8 mouse cellular contexts compared by ENCODE assay signal in the genomic region with DNA sequence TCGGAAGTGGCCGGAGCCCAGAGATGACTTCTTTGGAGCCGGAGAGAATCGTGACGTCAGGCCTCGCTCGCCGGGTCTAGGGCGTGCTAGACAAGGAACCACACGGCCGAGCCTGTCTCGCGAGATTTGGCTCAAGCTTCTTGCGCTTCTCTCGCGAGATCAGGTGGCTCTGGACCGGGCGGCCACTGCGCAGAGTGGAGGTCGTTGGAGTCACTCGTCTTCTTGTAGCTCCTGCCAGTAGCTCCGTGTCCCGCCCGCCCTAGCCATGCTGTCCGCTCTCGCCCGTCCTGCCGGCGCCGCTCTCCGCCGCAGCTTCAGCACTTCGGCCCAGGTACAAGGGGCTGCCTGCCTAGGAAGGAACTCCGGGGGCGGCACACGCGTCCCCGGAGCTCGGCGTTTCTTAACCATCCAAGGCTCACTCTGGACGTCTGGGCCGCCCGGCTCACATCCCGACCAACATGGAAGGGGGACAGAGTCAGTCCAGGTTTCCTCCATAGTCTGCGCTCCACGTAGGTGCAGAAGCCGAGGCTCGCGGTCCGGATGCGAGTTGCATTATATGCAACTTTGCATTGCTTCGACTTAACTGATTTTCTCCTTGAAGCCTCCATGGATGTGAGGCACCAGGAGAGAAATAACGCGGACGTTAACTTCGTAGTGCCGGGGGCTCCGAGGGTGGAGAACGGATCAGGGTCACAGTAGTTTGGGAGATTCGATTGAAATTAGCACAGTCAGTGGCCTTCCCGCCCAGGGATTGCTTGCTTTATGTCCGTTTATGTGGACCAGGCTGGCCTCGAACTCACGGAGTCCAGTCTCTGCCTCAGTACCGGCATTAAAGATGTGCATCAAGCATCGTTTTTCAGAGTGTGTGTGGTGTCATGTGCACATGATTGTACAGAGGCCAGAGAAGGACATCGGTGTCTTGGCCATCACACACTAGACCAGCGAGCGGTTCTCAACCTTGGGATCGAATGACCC. TPM values are rescaled to one million over a fixed set of nuclear protein-coding genes. Genes with fewer than 3 reads are reported as not detected.
DNase-seq lines count a peak whose midpoint lies in the region; ATAC-seq and TF ChIP-seq lines count a peak whose summit lies in the region.

A gene (plus strand): TSS at position 10 of the 975 bp plus-strand sequence.

- peak; percentile 98 for TF ChIP-seq POLR2A in cortical plate, adult 2 months (IDR thresholded peaks at IDR 0.05; ENCODE audit: extremely low read depth, insufficient read depth, low read length)

- H3K36me3 ChIP-seq in megakaryocyte, embryonic 14.5 days (replicated peaks; ENCODE audit: low read length): peaks cover 37% of the 10 kb centered on the region

- peaks cover 5% of the 10 kb centered on the region; the same call in 1 of the 2 replicates for H3K4me1 ChIP-seq in cortical plate, adult 2 months (ENCODE audit: control insufficient read depth, insufficient read depth, low read length)
- peaks cover 71% of the 10 kb centered on the region for H3K4me1 ChIP-seq in megakaryocyte, embryonic 14.5 days

- DNase-seq in gastrocnemius, adult 8-10 months (ENCODE audit: low spot score in 2 of 2): peak; percentile 98 to 100
- DNase-seq in hindlimb bud, embryonic 11.5 days (ENCODE audit: extremely low spot score, low read depth, low spot score): peak; percentile 99
- DNase-seq in left cerebral cortex, adult 8-10 months (ENCODE audit: low spot score in 2 of 2): peak; percentile 93 to 100
- peak; percentile 100 for DNase-seq in right cerebral cortex, postnatal 10 days (ENCODE audit: low spot score in 2 of 2)
- peak; percentile 97 for DNase-seq in urinary bladder, postnatal 25 days (ENCODE audit: low spot score)

- no peaks in the 10 kb centered on the region for H3K9me3 ChIP-seq in megakaryocyte, embryonic 14.5 days

- TF ChIP-seq CTCF in cortical plate, adult 2 months (IDR thresholded peaks at IDR 0.05; ENCODE audit: extremely low read depth, insufficient read depth, low read length): no peak

- H3K4me3 ChIP-seq in cortical plate, adult 2 months (ENCODE audit: insufficient read depth, low read length): peak within 1 kb of the TSS; percentile 92
- peak within 1 kb of the TSS; percentile 99 for H3K4me3 ChIP-seq in megakaryocyte, embryonic 14.5 days (replicated peaks)

- peak; percentile 98 for ATAC-seq in activated CD4-positive, CD25-positive, alpha-beta regulatory T cell, adult 4 months

- H3K27ac ChIP-seq in cortical plate, adult 2 months (ENCODE audit: insufficient read depth, low read length): peak within 1 kb of the TSS; percentile 84

- H3K27me3 ChIP-seq in megakaryocyte, embryonic 14.5 days (replicated peaks): peaks cover 8% of the 10 kb centered on the region

RNA-seq across cellular contexts. Expression of the gene that starts here (rescaled TPM):
- polyA plus RNA-seq in activated CD4-positive, CD25-positive, alpha-beta regulatory T cell, adult 4 months (2017; shearing (Covaris generic)): 100 to 1,000 TPM; 625 to 710 TPM
- 486 and 499 TPM in 2 replicates for polyA plus RNA-seq in cortical plate, adult 2 months (2012; rRNA removed)
- total RNA-seq in gastrocnemius, adult 8-10 months (2022): 100 to 1,000 TPM; 825 to 986 (median 954) TPM
- total RNA-seq in left cerebral cortex, adult 8-10 months (2022): 100 to 1,000 TPM; 407 to 445 (median 424) TPM
- 386 and 408 TPM in 2 replicates for polyA plus RNA-seq in megakaryocyte, embryonic 14.5 days (2012; ENCODE audit: insufficient read depth, low replicate concordance)

Comparison
In these comparisons a context has a peak if more than half of its experiments do, and no peak if none do; other contexts are left out.
1. Peak in every context shown above with its lines: DNase-seq, ATAC-seq, H3K4me3 ChIP-seq and H3K27ac ChIP-seq.